Mouse (Mus musculus) lung, adult 2 months (tissue): ENCODE measurements around the gene Cgnl1.

ENCODE experiments used
- CTCF ChIP-seq: fragments of 200-500 bp; IDR thresholded peaks from 2 replicates; pipeline ENCODE4 v1.5.1; 2011; ENCODE audit warnings: mild to moderate bottlenecking, low read length, control low read depth; ENCODE audit not compliant: insufficient read depth
- POLR2A ChIP-seq: fragments of 200-500 bp; IDR thresholded peaks from 2 replicates; pipeline ENCODE4 v1.6.1; 2011; ENCODE audit warnings: low read depth, mild to moderate bottlenecking, control low read depth, low read length, borderline replicate concordance; ENCODE audit errors: extremely low read depth

- TF ChIP-seq CTCF: no peak
- TF ChIP-seq POLR2A: no peak
Measured at GRCm38 (mm10) chr9:71589771-71590170, 181.6 kb downstream of the Cgnl1 start.
